Mouse (Mus musculus) small intestine, adult 2 months (tissue): ENCODE results near the gene Izumo1. TPM values are rescaled to one million over a fixed set of nuclear protein-coding genes. Genes with fewer than 3 reads are reported as not detected.

Source experiments
- H3K27ac ChIP-seq: fragments of 200-500 bp; 2 replicates; pipeline ENCODE4 v1.5.1; 2012; ENCODE audit warnings: low read depth, low read length, control low read depth, inconsistent platforms; ENCODE audit not compliant: insufficient read depth
- H3K27me3 ChIP-seq: fragments of 200-500 bp; 2 replicates; pipeline ENCODE4 v1.6.1; 2012; ENCODE audit warnings: mild to moderate bottlenecking, moderate library complexity, low read length, inconsistent platforms; ENCODE audit not compliant: control insufficient read depth, insufficient read depth
- H3K36me3 ChIP-seq: fragments of 200-500 bp; 2 replicates; pipeline ENCODE4 v1.6.1; 2012; ENCODE audit warnings: mild to moderate bottlenecking, low read length, control low read depth, inconsistent platforms; ENCODE audit not compliant: control insufficient read depth, insufficient read depth
- H3K4me1 ChIP-seq: fragments of 200-500 bp; 2 replicates; pipeline ENCODE4 v1.6.1; 2012; ENCODE audit warnings: low read length, inconsistent platforms, mixed read lengths; ENCODE audit not compliant: control insufficient read depth, insufficient read depth, insufficient read length
- H3K4me3 ChIP-seq: fragments of 200-500 bp; 2 replicates; pipeline ENCODE4 v1.5.1; 2012; ENCODE audit warnings: low read depth, mild to moderate bottlenecking, control low read depth, inconsistent platforms, low read length, moderate library complexity
- CTCF ChIP-seq: fragments of 200-500 bp; IDR thresholded peaks from 2 replicates; pipeline ENCODE4 v1.5.1; 2012; ENCODE audit warnings: low read depth, mild to moderate bottlenecking, control low read depth, inconsistent platforms, low read length, moderate library complexity, mixed read lengths; ENCODE audit not compliant: insufficient replicate concordance, insufficient read length; ENCODE audit errors: extremely low read depth
- POLR2A ChIP-seq: fragments of 200-500 bp; IDR thresholded peaks from 2 replicates; pipeline ENCODE4 v1.6.1; 2012; ENCODE audit warnings: low read depth, mild to moderate bottlenecking, control low read depth, inconsistent platforms, low read length, moderate library complexity
- WGBS: fragments of 180-500 bp; shearing (Covaris S2); methylation state at CpG from one replicate; pipeline ENCODE4 v1.1.7; 2018; 5-methylcytosine and 5-hydroxymethylcytosine counted together
- polyA plus RNA-seq: library from polyadenylated mRNA; depleted of rRNA; stranded (reverse); fragments of >200 nt; gene quantifications from 2 replicates; pipeline ENCODE4 v1.2.3, GENCODE M21; 2012

The Izumo1 gene
- polyA plus RNA-seq, 1 experiment: 0.25 TPM

GRCm38 (mm10) chr7:45618316-45618715 is 3.3 kb upstream of the Izumo1 start:
- no peaks in the 10 kb centered on the region for H3K36me3 ChIP-seq
- no peak overlapping the region for H3K4me3 ChIP-seq
- peaks cover 5% of the 10 kb centered on the region for H3K4me1 ChIP-seq
- peaks cover 35% of the 10 kb centered on the region for H3K27me3 ChIP-seq
- TF ChIP-seq CTCF: no peak
- TF ChIP-seq POLR2A: no peak
- 87% methylated on average over 5 of the region's 5 CpGs for WGBS
- H3K27ac ChIP-seq: no peak overlapping the region

- Histone ChIP-seq H3K36me3 (no peaks in the 10 kb centered on the region), H3K27ac (no peak overlapping the region), H3K4me1 (peaks cover 5% of the 10 kb centered on the region), H3K4me3 (no peak overlapping the region), H3K27me3 (peaks cover 33% of the 10 kb centered on the region)
- TF ChIP-seq POLR2A: no peak
- no peak for TF ChIP-seq CTCF
- 96% methylated on average over 5 of the region's 5 CpGs for WGBS
Observed at GRCm38 (mm10) chr7:45619592-45619991, 2.0 kb upstream of the Izumo1 start.

GRCm38 (mm10) chr7:45623507-45623906 is 1.9 kb downstream of the Izumo1 start:
- Histone ChIP-seq H3K4me3 (no peak overlapping the region), H3K4me1 (no peaks in the 10 kb centered on the region), H3K36me3 (no peaks in the 10 kb centered on the region), H3K27ac (no peak overlapping the region), H3K27me3 (peaks cover 21% of the 10 kb centered on the region)
- 92% methylated on average over 11 of the region's 11 CpGs for WGBS
- no peak for TF ChIP-seq POLR2A
- no peak for TF ChIP-seq CTCF

GRCm38 (mm10) chr7:45624718-45625117 is 3.1 kb downstream of the Izumo1 start:
- WGBS: 46% methylated on average over 3 of the region's 3 CpGs
- Histone ChIP-seq H3K4me3 (no peak overlapping the region), H3K4me1 (no peaks in the 10 kb centered on the region; the same call in 1 of the 2 replicates), H3K36me3 (no peaks in the 10 kb centered on the region), H3K27me3 (peaks cover 16% of the 10 kb centered on the region), H3K27ac (no peak overlapping the region)
- TF ChIP-seq POLR2A (no peak), CTCF (no peak)

- TF ChIP-seq POLR2A (no peak), CTCF (no peak)
Observed at GRCm38 (mm10) chr7:45625481-45625880, 3.9 kb downstream of the Izumo1 start.

GRCm38 (mm10) chr7:45626571-45627076 is 5.0 kb downstream of the Izumo1 start:
- WGBS: 89% methylated on average over 7 of the region's 7 CpGs
- no peaks in the 10 kb centered on the region; the same call in 1 of the 2 replicates for H3K4me1 ChIP-seq
- H3K27me3 ChIP-seq: peaks cover 21% of the 10 kb centered on the region
- H3K4me3 ChIP-seq: no peak overlapping the region
- TF ChIP-seq POLR2A (no peak), CTCF (no peak)
- H3K36me3 ChIP-seq: no peaks in the 10 kb centered on the region
- no peak overlapping the region for H3K27ac ChIP-seq

More at GRCm38 (mm10) chr7:45625481-45625880, 3.9 kb downstream of the Izumo1 start:
- Histone ChIP-seq H3K27me3 (peaks cover 21% of the 10 kb centered on the region), H3K4me1 (no peaks in the 10 kb centered on the region; the same call in 1 of the 2 replicates), H3K36me3 (no peaks in the 10 kb centered on the region), H3K27ac (no peak overlapping the region), H3K4me3 (no peak overlapping the region)
- WGBS: 84% methylated on average over 8 of the region's 8 CpGs

GRCm38 (mm10) chr7:45627261-45627660 is 5.7 kb downstream of the Izumo1 start, which contains the start of gene Rasip1:
TSS of gene Rasip1 (plus strand) at chr7:45627488.
- peaks cover 24% of the 10 kb centered on the region for H3K27me3 ChIP-seq

More at GRCm38 (mm10) chr7:45627261-45627660, 5.7 kb downstream of the Izumo1 start, which contains the start of gene Rasip1:
- no peaks in the 10 kb centered on the region; the same call in 1 of the 2 replicates for H3K4me1 ChIP-seq
- H3K4me3 ChIP-seq: peak within 1 kb of the TSS; percentile 59
- no peaks in the 10 kb centered on the region for H3K36me3 ChIP-seq
- WGBS: 80% methylated on average over 9 of the region's 9 CpGs
- TF ChIP-seq POLR2A: no peak
- no peak for TF ChIP-seq CTCF
- peak within 1 kb of the TSS; percentile 17 for H3K27ac ChIP-seq
